Mouse (Mus musculus): Measurements from ENCODE around the gene Vasp. TPM values are rescaled to one million over a fixed set of nuclear protein-coding genes. Genes with fewer than 3 reads are reported as not detected.

The Vasp gene
- 588 and 783 TPM in 2 replicates for polyA plus RNA-seq (2012)

- no peak for TF ChIP-seq GATA1 (IDR thresholded peaks at IDR 0.05; ENCODE audit: low read length)
These were observed at the start of gene Vasp for GRCm38 (mm10) chr7:19271238-19272172. Gene Vasp, minus strand, starts transcription at chr7:19271817.

- no peak for TF ChIP-seq GATA1 (IDR thresholded peaks at IDR 0.05; ENCODE audit: low read length)
These were observed 49.0 kb upstream of the Vasp start for GRCm38 (mm10) chr7:19320637-19321036.

GRCm38 (mm10) chr7:19319906-19320305, 48.3 kb upstream of the Vasp start:
- no peak for TF ChIP-seq GATA1 (IDR thresholded peaks at IDR 0.05; ENCODE audit: low read length)

DNA sequence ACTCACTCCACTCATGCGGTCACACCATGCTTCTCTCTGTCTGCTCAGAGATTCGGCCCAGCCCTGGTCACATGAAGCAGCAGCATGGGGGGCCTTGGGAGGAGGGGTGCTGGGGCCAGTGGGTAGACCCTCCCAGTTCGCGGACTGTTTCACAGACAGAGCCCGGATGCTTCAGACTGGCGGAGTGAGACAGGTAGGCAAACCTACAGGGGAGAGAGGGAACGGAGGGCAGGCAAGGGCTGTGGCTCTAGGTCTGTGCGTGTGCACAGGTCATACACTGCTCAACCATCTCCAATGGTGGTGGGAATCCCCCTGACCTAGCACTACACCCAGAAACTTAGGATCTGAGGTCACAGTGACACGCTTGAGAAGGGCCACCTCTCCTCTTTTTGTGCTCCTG, 47.8 kb upstream of the Vasp start:
- no peak for TF ChIP-seq GATA1 (IDR thresholded peaks at IDR 0.05; ENCODE audit: low read length)

GRCm38 (mm10) chr7:19318676-19319075, 47.1 kb upstream of the Vasp start:
- no peak for TF ChIP-seq GATA1 (IDR thresholded peaks at IDR 0.05; ENCODE audit: low read length)

DNA sequence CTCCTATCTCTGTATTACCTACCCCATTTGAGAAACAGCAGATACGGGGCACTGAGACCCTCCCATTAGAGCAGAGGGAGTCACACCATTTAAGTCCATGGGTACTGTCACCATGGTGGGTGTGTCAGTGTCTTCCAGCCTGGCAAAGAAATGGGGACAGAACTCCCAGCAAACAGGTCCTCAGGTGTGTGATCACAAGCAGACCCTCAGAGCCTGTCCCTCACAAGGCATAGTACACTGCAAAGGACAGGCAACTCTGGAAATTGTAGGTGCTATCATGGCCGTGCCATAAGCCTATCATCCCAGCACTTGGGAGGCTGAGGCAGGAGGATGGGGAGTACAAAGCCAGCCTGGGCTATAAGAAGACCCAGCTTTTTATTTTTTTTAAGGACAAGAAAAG, 46.6 kb upstream of the Vasp start:
- no peak for TF ChIP-seq GATA1 (IDR thresholded peaks at IDR 0.05; ENCODE audit: low read length)

DNA sequence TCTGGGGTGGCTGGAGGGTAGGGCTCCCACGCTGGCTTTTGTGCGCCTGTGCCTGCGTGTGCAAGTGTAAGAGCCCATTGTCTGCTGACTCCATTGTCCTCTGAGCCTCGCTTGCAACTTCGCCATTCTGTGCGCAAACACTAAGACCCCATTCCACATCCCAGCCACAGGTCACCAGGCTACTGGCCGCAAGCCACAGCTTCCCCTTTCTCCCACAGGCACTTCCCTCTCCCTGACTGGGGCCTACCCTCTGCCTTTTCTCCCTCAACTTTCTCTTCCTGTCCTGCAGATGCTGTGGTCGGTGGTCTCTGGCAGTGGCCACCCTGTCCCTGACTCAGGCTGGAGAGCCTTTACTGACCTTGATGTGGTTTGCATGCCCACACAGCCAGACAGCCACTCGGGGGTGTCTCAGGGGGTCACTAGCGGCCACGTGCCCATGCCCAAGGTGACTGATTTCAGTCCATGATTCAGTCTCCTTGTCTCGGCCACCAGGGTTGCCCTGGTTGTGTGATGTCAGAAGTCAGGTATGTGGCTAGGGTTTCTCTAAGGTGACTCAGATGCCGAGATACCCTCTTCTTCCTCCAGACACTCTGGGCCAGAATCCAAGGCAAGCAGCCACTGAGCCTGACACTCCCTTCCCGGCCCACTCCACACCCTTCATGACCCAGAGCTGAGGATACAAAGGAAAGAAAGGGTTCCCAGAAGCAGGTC, 45.0 kb upstream of the Vasp start:
- no peak for TF ChIP-seq GATA1 (IDR thresholded peaks at IDR 0.05; ENCODE audit: low read length)

DNA sequence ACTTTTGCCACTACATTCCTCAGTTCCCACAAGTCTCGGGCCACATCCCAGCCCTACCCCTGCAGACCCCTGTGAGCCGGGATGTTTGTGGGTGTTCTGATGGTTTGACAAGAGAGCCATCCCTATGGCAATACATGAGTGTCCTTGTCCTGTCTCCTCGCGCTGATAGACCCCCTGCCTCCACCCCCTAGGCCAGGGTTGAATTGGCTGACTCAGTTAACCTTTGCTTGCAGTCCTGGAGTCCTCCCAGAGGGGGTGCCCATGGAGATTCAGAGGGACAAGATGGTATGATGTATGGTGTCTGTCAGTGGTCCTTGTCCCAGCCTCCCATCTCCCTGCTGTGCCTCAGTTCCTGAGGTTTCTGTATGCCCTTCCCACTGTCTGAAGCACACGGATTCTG, 42.4 kb upstream of the Vasp start:
- no peak for TF ChIP-seq GATA1 (IDR thresholded peaks at IDR 0.05; ENCODE audit: low read length)

DNA sequence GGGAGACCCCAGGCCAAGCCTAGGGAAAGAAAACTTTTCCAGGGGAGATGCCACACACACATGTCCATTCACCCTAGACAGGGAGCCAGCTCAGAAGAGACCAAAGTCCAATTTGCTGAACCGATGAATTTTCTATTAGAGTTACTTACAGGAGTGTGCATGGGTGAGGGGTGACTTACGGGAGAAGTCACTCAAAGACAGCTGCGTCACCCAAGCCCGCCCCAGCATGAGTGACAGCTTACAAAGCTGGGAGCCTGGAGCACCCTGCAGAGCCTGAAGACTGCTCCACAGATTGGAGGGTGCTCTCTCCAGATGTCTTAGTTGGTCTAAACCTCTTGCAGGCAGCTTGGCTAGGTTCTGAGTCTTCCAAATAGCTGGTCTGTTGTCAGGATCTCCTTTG, 40.4 kb upstream of the Vasp start:
- no peak for TF ChIP-seq GATA1 (IDR thresholded peaks at IDR 0.05; ENCODE audit: low read length)

- no peak for TF ChIP-seq GATA1 (IDR thresholded peaks at IDR 0.05; ENCODE audit: low read length)
These were observed 38.4 kb upstream of the Vasp start, which contains the start of gene Fosb for GRCm38 (mm10) chr7:19309884-19310641. Gene Fosb, minus strand, starts transcription at chr7:19310051.

DNA sequence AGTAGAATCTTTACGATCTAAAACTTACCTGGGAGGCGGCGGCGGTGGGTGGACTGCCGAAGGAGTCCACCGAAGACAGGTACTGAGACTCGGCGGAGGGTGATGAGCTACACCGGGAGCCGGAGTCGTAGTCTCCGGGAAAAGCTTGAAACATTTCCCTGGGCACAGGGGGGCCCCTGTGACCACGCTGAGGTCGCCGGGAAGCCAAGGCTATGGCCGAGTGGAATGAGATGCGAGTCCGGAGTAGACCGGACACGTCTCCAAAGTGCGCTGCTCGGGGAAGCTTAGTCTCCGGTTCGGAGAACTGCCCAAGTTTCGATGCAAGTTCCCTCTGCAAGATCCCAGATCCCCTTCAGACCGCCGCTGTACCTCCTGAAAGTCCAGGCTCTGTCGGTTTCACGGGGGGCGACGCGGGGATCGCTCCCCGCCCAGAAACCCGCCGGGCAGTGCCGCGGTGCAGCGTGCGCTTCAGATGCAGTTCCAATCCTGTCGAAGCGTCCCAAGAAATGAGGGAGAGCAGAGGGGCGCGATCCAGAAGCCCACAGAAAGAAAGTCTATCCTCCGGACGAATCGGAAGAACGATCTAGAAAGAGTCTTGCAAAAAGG, 37.8 kb upstream of the Vasp start:
- TF ChIP-seq GATA1 (IDR thresholded peaks at IDR 0.05; ENCODE audit: low read length), result no peak

DNA sequence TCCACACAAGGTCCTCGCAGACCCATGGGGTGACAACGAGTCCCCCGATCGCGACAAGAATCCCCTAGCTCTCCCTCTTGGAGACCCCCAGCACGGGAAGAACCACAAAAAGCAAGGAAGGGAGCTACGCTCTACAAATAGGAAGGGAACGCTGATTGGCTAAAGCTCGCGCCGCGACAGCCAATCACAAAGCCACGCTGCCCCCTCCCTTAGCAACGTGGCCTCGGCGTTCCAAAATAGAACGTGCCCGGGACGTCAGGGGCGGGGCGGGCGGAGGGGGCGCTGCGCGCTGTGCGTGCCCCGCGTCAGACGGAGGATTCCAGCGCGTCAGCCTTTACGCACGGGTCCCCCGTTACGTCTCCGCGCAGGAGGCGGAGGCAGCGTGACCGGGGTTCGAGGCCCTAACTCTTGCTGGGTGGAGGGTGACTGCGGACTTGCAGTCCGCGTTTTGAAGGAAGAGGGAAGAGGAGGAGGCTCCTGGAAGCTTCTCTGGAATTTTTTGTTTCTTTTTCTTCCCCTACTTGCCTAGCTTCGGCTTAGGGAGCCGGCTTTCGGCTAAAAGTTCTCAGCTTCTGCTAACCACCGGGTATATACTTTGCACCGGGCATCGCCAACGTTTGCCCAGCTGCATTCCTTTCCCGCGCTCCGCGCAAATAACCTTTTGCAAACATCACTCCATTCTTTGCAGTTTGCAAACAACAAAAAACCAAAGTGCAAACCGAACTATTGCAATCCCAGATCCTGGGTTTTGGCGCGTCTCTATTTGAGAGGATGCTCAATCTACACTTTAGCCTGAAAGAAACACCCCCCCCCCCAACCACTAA, 37.0 kb upstream of the Vasp start:
- no peak for TF ChIP-seq GATA1 (IDR thresholded peaks at IDR 0.05; ENCODE audit: low read length)

DNA sequence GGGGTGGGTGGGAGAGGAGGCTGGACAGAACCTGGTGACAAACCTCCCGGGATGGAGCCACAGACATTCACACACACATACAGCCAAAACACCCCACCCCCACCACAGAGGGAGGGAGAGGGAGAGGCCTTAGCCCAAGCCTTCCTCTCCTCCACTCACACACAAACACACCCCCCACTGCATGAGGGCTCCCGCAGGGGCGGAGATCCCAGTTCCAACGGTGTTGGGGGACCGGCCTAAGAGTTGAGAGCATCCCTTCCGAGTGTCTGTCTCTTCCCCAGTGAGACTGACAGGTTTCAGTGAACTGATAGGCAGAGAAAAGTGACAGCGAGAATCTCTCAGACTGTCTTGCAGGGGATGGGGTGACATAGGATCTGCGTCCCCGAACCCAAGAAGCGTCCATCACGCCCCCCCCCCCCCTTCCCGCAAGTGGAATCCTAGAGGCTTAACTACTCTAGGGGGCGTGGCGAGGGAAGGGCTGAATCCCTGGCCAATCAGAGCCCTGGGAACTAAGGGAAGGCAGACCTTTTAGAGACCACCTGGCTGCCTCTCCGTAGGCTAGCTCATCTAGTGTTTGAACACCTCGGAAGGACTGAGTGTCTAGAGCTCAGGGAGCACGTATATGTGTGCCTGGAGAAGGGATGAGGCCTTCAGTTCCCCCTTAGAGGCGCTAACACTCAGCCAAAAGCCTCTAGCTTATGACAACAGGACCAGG, 36.3 kb upstream of the Vasp start:
- no peak for TF ChIP-seq GATA1 (IDR thresholded peaks at IDR 0.05; ENCODE audit: low read length)
